Mouse (Mus musculus) hindlimb bud, embryonic 11.5 days (tissue): ENCODE measurements at regions not wholly inside any gene's neighbourhood (a gene's known extent, or its start where the extent isn't known, plus 50 kb on each side); places are given as distances from the start of the nearest gene placed in this dataset.

Experiments
- DNase-seq: peaks from one replicate; pipeline ENCODE4 v3.0.0-alpha.2; 2012; ENCODE audit warnings: low read depth, low spot score; ENCODE audit errors: extremely low spot score

- no peak for DNase-seq
These were observed 51.6 kb upstream of the Lpp start for GRCm38 (mm10) chr16:24341736-24342135.

- DNase-seq: no peak
These were observed 52.7 kb upstream of the Lpp start for GRCm38 (mm10) chr16:24340646-24341045.

- DNase-seq: peak; percentile 14
These were observed 53.7 kb upstream of the Lpp start for GRCm38 (mm10) chr16:24339320-24340265.

- DNase-seq: no peak
These were observed 54.9 kb upstream of the Lpp start for GRCm38 (mm10) chr16:24338404-24338803.

- DNase-seq: no peak
These were observed 58.9 kb upstream of the Lpp start for GRCm38 (mm10) chr16:24334389-24334788.

- DNase-seq: no peak
These were observed 61.8 kb upstream of the Lpp start for GRCm38 (mm10) chr16:24331446-24332020.

- DNase-seq: no peak
These were observed 66.7 kb upstream of the Lpp start for GRCm38 (mm10) chr16:24326571-24326970.

- no peak for DNase-seq
These were observed 67.3 kb upstream of the Lpp start for GRCm38 (mm10) chr16:24326046-24326445.

GRCm38 (mm10) chr16:24324917-24325316 lies 68.4 kb upstream of the Lpp start:
- DNase-seq: no peak

GRCm38 (mm10) chr16:24318723-24319437 lies 74.4 kb upstream of the Lpp start:
- no peak for DNase-seq

GRCm38 (mm10) chr16:24313544-24314326 lies 79.6 kb upstream of the Lpp start:
- no peak for DNase-seq

GRCm38 (mm10) chr16:24305391-24305790 lies 87.9 kb upstream of the Lpp start:
- DNase-seq: no peak

GRCm38 (mm10) chr16:24296790-24297189 lies 96.5 kb upstream of the Lpp start:
- DNase-seq: no peak

- DNase-seq: no peak
These were observed 97.5 kb upstream of the Lpp start for GRCm38 (mm10) chr16:24295626-24296440.

GRCm38 (mm10) chr16:24284215-24284614 lies 109.1 kb upstream of the Lpp start:
- no peak for DNase-seq

- DNase-seq: no peak
These were observed 111.1 kb upstream of the Lpp start for GRCm38 (mm10) chr16:24282194-24282683.

- no peak for DNase-seq
These were observed 111.7 kb upstream of the Lpp start for GRCm38 (mm10) chr16:24281561-24281960.

GRCm38 (mm10) chr16:24277857-24278256 lies 115.5 kb upstream of the Lpp start:
- no peak for DNase-seq

- DNase-seq: no peak
These were observed 130.6 kb upstream of the Lpp start for GRCm38 (mm10) chr16:24262701-24263100.

GRCm38 (mm10) chr16:24259711-24260230 lies 133.5 kb upstream of the Lpp start:
- DNase-seq: no peak
